Mouse (Mus musculus): ENCODE results near the gene Ccl28.
"Not testable (repeated sequence)": the region's sequence is repeated elsewhere in the genome, so short reads cannot be mapped to it uniquely, and the experiment has no call there.

DNA sequence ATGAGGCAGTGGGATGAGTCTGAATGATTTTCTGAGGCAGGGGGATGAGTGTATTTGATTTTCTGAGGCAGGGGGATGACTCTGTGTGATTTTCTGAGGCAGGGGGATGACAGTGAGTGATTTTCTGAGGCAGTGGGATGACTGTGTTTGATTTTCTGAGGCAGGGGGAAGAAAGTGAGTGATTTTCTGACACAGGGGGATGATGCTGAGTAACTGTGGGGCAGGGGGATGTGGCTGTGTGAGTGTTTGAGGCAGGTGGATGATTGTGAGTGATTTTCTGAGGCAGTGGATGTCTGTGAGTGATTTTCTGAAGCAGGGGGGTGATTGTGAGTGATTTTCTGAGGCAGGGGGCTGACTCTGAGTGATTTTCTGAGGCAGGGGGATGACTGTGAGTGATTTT, 23.5 kb upstream of the Ccl28 start:
- TF ChIP-seq CTCF, EP300 (IDR thresholded peaks at IDR 0.05; ENCODE audit: low read depth): not testable (repeated sequence)

Data from heart, postnatal 0 days (tissue).